Mouse (Mus musculus) left cerebral cortex, postnatal 25 days (tissue): ENCODE results near the gene Klhl32. TPM values are rescaled to one million over a fixed set of nuclear protein-coding genes. Genes with fewer than 3 reads are reported as not detected.

Experiments used
- DNase-seq, 2 experiments: peaks; one replicate each; pipeline ENCODE4 v3.0.0; 2022; ENCODE audit warnings: low spot score in 2 of 2, mixed read lengths in 1 of 2
- intact Hi-C: fragments of 180-260 bp; cut with DNase I; formaldehyde crosslinking; loops from one replicate; pipeline ENCODE4 v1.15.1; 2025
- total RNA-seq, 2 experiments: library from RNA; stranded (reverse); gene quantifications; 2 replicates each; pipeline ENCODE4 v1.2.3; 2021

The Klhl32 gene
- total RNA-seq, 2 experiments from 2014 or later, result 13.8 to 17.5 TPM

GRCm38 (mm10) chr4:24583997-24584396 lies 266.9 kb downstream of the Klhl32 start:
- no peak for DNase-seq
- intact Hi-C loops, result no loop called here

GRCm38 (mm10) chr4:24582295-24582694 lies 268.6 kb downstream of the Klhl32 start:
- intact Hi-C loops, result no loop called here
- no peak for DNase-seq

- no peak for DNase-seq
- intact Hi-C loops, result no loop called here
Measured at GRCm38 (mm10) chr4:24577594-24577993, 273.3 kb downstream of the Klhl32 start.

- intact Hi-C loops, result loop anchor here (5.0 kb wide), 1 partner anchor 327 kb away; no protein-coding TSS in a partner anchor
- peak; percentile 86 to 92 for DNase-seq
Measured at GRCm38 (mm10) chr4:24574276-24574675, 276.6 kb downstream of the Klhl32 start.

GRCm38 (mm10) chr4:24568989-24569556 lies 281.9 kb downstream of the Klhl32 start:
- intact Hi-C loops, result no loop called here
- no peak for DNase-seq

- intact Hi-C loops, result no loop called here
- DNase-seq, result no peak
Measured at GRCm38 (mm10) chr4:24568026-24568425, 282.9 kb downstream of the Klhl32 start.

Other genes with a start within 250 kb of the Klhl32 start
- 10 to 100 TPM; 33.7 to 35.0 TPM for gene Ndufaf4, start 47.0 kb upstream of the Klhl32 start, total RNA-seq
- gene Gpr63, start 115.3 kb upstream of the Klhl32 start, total RNA-seq, result 10 to 100 TPM; 15.1 to 21.1 TPM